9 mouse cellular contexts compared by ENCODE assay signal in the genomic region with DNA sequence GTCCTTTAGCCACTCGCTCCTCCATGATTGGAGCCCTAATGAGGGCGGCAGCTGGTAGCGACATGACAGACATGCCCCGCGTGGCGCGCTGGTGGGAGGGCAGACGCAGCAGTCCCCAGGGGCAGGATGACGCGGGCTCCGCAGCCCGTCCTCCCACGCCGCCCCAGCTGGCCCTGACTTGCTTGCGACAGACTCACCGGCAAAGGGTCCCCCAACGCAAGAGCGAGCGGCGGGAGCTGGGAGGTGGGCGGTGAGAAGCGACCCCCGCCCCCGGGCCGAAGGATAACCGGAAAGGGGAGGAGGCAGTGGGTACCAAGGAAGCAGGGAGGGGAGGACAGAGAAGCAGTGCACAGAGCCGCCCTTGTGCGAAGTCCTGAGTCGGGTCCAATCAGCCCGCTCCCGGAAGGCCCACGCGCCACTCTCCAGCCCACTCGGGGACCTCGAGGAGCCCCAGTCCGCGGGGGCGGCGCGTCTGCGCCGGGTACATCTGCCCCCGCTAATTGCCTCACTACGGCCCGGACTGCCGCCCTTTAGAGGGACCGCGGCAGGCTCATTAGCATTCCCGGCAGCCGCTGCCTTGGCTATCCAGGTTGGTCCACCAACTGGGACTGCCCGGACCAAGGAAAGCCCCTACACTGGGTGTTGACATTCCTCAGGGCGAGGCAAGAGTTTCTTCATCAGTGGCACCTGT. TPM values are rescaled to one million over a fixed set of nuclear protein-coding genes. Genes with fewer than 3 reads are reported as not detected.
DNase-seq lines count a peak whose midpoint lies in the region; ATAC-seq lines count a peak whose summit lies in the region.
"Had no signal": no experiment of that assay in that cellular context is flagged by ENCODE, and none has a peak within 500 bp of the region (broad histone marks: within the 10 kb centered on the region; RNA-seq: fewer than 3 reads in every experiment).

No protein-coding gene starts in this region.

- WGBS in hindbrain, embryonic 15.5 days, result under 1% methylated on average over 52 of the region's 52 CpGs

- H3K27me3 ChIP-seq in megakaryocyte, embryonic 14.5 days (replicated peaks), result peaks cover 86% of the 10 kb centered on the region
- H3K27me3 ChIP-seq in hindbrain, embryonic 15.5 days, result no peaks in the 10 kb centered on the region

- no peaks in the 10 kb centered on the region for H3K36me3 ChIP-seq in megakaryocyte, embryonic 14.5 days (replicated peaks; ENCODE audit: low read length)
- H3K36me3 ChIP-seq in hindbrain, embryonic 15.5 days, result no peaks in the 10 kb centered on the region
- H3K36me3 ChIP-seq: G1E had no signal

- H3K4me1 ChIP-seq in megakaryocyte, embryonic 14.5 days, result peaks cover 9% of the 10 kb centered on the region
- H3K4me1 ChIP-seq in hindbrain, embryonic 15.5 days (replicated peaks), result peaks cover 35% of the 10 kb centered on the region

- peak overlapping the region; percentile 51 for H3K9ac ChIP-seq in hindbrain, embryonic 15.5 days

- peak overlapping the region; percentile 81 for H3K4me3 ChIP-seq in megakaryocyte, embryonic 14.5 days (replicated peaks)
- peak overlapping the region; percentile 47 for H3K4me3 ChIP-seq in hindbrain, embryonic 15.5 days

- no peak for ATAC-seq in megakaryocyte, adult 5-6 weeks (ENCODE audit: poor library complexity, severe bottlenecking)
- peak; percentile 70 for ATAC-seq in hindbrain, embryonic 15.5 days (ENCODE audit: low FRiP score, low read depth)

- peak overlapping the region; percentile 73 for H3K27ac ChIP-seq in hindbrain, embryonic 15.5 days (replicated peaks)

- peaks cover 27% of the 10 kb centered on the region for H3K9me3 ChIP-seq in megakaryocyte, embryonic 14.5 days
- no peaks in the 10 kb centered on the region for H3K9me3 ChIP-seq in hindbrain, embryonic 15.5 days

- peak overlapping the region; percentile 93 for H3K4me2 ChIP-seq in hindbrain, embryonic 15.5 days

- peak; percentile 79 to 84 for DNase-seq in cerebellum, postnatal 10 days
- peak; percentile 47 to 49 for DNase-seq in frontal cortex, postnatal 14 days (ENCODE audit: low spot score in 2 of 2)
- peak; percentile 64 to 75 for DNase-seq in left cerebral cortex, adult 18-20 months (ENCODE audit: low spot score in 2 of 2)
- peak; percentile 79 for DNase-seq in mesoderm, embryonic 11.5 days (ENCODE audit: low read depth, low spot score)
- DNase-seq in right cerebral cortex, postnatal 4 days, result peak; percentile 62

RNA-seq across cellular contexts. Expression of a gene that starts 46.8 kb away (rescaled TPM):
- polyA plus RNA-seq in megakaryocyte, embryonic 14.5 days (2012; ENCODE audit: insufficient read depth, low replicate concordance), result 0.17 TPM in 1 of 2 replicates, not detected in the other
- 0.25 TPM in 1 of 2 replicates, not detected in the other for total RNA-seq in megakaryocyte, adult 5-6 weeks (2015)
- total RNA-seq in megakaryocyte, adult 5-6 weeks (2017), result not detected in 2 replicates
- 10.4 and 13.2 TPM in 2 replicates for polyA plus RNA-seq in hindbrain, embryonic 15.5 days (2015; fragmentation: Nextera tagmentation; extraction: Ambion mirVana)
- total RNA-seq in left cerebral cortex, adult 18-20 months (2021), result 10 to 100 TPM; 17.2 to 18.2 TPM
- polyA plus RNA-seq: G1E had no signal

Comparison
In these comparisons a context has a peak if more than half of its experiments do, and no peak if none do; other contexts are left out.
1. RNA of a gene that starts 46.8 kb away (total RNA-seq): 17.2 to 18.2 TPM in left cerebral cortex, adult 18-20 months; 0.25 TPM in megakaryocyte, adult 5-6 weeks; every median in the first group is over 10 times any median in the second.
2. Peak in every context shown above with its lines, with median percentiles within 50 percentile points of each other: DNase-seq.